Mouse (Mus musculus) embryonic facial prominence, embryonic 11.5 days (tissue): ENCODE measurements at regions not wholly inside any gene's neighbourhood (a gene's known extent, or its start where the extent isn't known, plus 50 kb on each side); places are given as distances from the start of the nearest gene placed in this dataset.

Source experiments
- ATAC-seq: fragments of 200-750 bp; cut with Nextera tagmentation; replicated peaks from 2 replicates; pipeline ENCODE4 v1.8.0; 2017; ENCODE audit warnings: low read depth; ENCODE audit not compliant: insufficient number of reproducible peaks, low FRiP score, low TSS enrichment
- DNase-seq: peaks from one replicate; pipeline ENCODE4 v3.0.0-alpha.2; 2015; ENCODE audit warnings: low spot score
- H3K27ac ChIP-seq: fragments of 300-500 bp; sonication (generic); replicated peaks from 2 replicates; pipeline ENCODE4 v1.5.1; 2014; ENCODE audit warnings: mild to moderate bottlenecking, low read depth, low read length, control low read depth
- H3K27me3 ChIP-seq: fragments of 300-500 bp; sonication (generic); 2 replicates; pipeline ENCODE4 v1.6.1; 2014; ENCODE audit warnings: mild to moderate bottlenecking, low read length, moderate library complexity, mixed read lengths; ENCODE audit not compliant: control insufficient read depth, insufficient read depth
- H3K36me3 ChIP-seq: fragments of 300-500 bp; sonication (generic); replicated peaks from 2 replicates; pipeline ENCODE4 v1.6.1; 2014; ENCODE audit warnings: low read depth, mild to moderate bottlenecking, low read length, moderate library complexity, mixed read lengths; ENCODE audit not compliant: control insufficient read depth, insufficient read depth
- H3K4me1 ChIP-seq: fragments of 300-500 bp; sonication (generic); 2 replicates; pipeline ENCODE4 v1.6.1; 2014; ENCODE audit warnings: low read length, mixed read lengths; ENCODE audit not compliant: control insufficient read depth, insufficient read depth
- H3K4me2 ChIP-seq: fragments of 300-500 bp; sonication (generic); 2 replicates; pipeline ENCODE4 v1.6.1; 2014; ENCODE audit warnings: low read depth, mild to moderate bottlenecking, control low read depth, low read length, moderate library complexity
- H3K4me3 ChIP-seq: fragments of 300-500 bp; sonication (generic); 2 replicates; pipeline ENCODE4 v1.5.1; 2014; ENCODE audit warnings: low read depth, low read length, control low read depth
- H3K9ac ChIP-seq: fragments of 300-500 bp; sonication (generic); replicated peaks from 2 replicates; pipeline ENCODE4 v1.6.1; 2014; ENCODE audit warnings: mild to moderate bottlenecking, control low read depth, low read length
- H3K9me3 ChIP-seq: fragments of 300-500 bp; sonication (generic); replicated peaks from 2 replicates; pipeline ENCODE4 v1.6.1; 2016; ENCODE audit warnings: mild to moderate bottlenecking, low read length, inconsistent platforms, mixed read lengths; ENCODE audit not compliant: control insufficient read depth
- WGBS: fragments of 180-500 bp; shearing (Covaris S2); extraction: QIAGEN DNeasy Blood & Tissue Kit; methylation state at CpG from one replicate; pipeline ENCODE4 v1.1.7; 2014; 5-methylcytosine and 5-hydroxymethylcytosine counted together

- no peaks in the 10 kb centered on the region for H3K9me3 ChIP-seq
- no peaks in the 10 kb centered on the region for H3K4me1 ChIP-seq
- no peak overlapping the region for H3K4me3 ChIP-seq
- no peak overlapping the region for H3K4me2 ChIP-seq
- no peaks in the 10 kb centered on the region for H3K27me3 ChIP-seq
- 88% methylated on average over 2 of the region's 2 CpGs for WGBS
- DNase-seq (no peak), ATAC-seq (no peak)
- H3K9ac ChIP-seq = no peak overlapping the region
- no peaks in the 10 kb centered on the region for H3K36me3 ChIP-seq
- H3K27ac ChIP-seq = no peak overlapping the region
Measured at GRCm38 (mm10) chr2:50841881-50842280, 307.0 kb downstream of the Rnd3 start.

DNA sequence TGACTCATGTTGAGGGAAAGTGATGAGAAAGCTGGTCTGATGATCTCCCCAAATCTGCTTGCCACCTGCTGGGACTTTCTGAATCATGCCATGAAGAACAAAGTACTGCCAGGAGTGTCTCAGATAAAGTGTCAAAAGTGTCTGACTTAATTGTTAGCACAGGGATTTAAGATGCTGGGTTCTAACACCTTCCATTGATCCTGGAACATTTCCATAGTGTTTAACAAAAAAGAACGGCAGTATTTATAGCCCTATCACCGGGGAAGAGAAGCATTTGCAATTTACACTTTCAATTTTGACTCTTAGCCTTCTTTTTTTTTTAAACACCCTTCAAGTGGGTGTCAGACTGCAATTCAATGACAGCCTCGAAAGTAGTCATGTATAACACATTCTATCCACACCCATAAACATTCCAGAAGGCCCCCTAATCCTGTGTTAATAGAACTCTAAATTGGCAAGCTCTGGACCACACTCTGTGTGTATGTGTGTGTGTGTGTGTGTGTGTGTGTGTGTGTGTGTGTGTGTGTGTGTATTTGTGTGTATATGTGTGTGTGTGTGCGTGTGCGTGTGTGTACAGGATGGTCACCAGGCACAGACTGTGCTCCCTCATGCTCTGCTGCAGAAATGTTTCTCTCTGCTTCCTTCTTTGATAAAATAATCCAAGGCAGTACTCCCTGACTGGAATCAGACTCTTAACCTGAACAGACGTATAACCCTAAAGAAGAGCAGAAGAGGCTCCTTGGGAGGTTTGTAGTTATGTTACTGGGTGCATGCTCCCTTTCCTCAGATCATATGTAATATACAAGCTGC, 313.2 kb downstream of the Rnd3 start:
- no peak overlapping the region for H3K9ac ChIP-seq
- WGBS = 83% methylated on average over 6 of the region's 6 CpGs
- no peaks in the 10 kb centered on the region for H3K4me1 ChIP-seq
- no peaks in the 10 kb centered on the region for H3K27me3 ChIP-seq
- ATAC-seq = no peak
- no peak overlapping the region for H3K27ac ChIP-seq
- no peak overlapping the region for H3K4me3 ChIP-seq
- no peak overlapping the region for H3K4me2 ChIP-seq
- DNase-seq = no peak
- no peaks in the 10 kb centered on the region for H3K36me3 ChIP-seq
- no peaks in the 10 kb centered on the region for H3K9me3 ChIP-seq

DNA sequence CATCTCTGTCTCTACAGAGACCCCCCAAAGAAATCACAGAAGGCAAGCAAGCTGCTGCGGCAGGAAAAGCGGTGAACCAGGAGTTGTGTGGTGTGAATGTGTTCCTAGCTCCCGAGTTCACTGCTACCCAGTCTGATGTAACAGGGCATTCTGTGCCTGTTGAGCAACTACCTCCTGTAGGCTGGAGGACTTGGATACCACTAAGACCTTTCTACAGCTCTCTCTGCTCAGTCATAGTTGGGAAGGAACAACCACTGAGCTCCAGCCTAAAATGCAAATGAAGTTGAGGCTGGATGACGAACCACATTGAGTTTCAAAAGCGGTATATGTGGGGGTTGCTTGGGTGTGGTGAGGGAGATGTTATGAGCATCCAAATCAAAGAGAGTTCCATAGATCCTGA, 315.1 kb downstream of the Rnd3 start:
- DNase-seq (no peak), ATAC-seq (no peak)
- 93% methylated on average over 5 of the region's 5 CpGs for WGBS
- Histone ChIP-seq H3K4me3 (no peak overlapping the region), H3K36me3 (no peaks in the 10 kb centered on the region), H3K4me1 (no peaks in the 10 kb centered on the region), H3K9me3 (no peaks in the 10 kb centered on the region), H3K4me2 (no peak overlapping the region), H3K27ac (no peak overlapping the region), H3K27me3 (no peaks in the 10 kb centered on the region), H3K9ac (no peak overlapping the region)

- Histone ChIP-seq H3K36me3 (no peaks in the 10 kb centered on the region), H3K27ac (no peak overlapping the region), H3K9me3 (no peaks in the 10 kb centered on the region), H3K4me2 (no peak overlapping the region), H3K27me3 (no peaks in the 10 kb centered on the region), H3K4me1 (no peaks in the 10 kb centered on the region), H3K4me3 (no peak overlapping the region), H3K9ac (no peak overlapping the region)
- DNase-seq = no peak
- ATAC-seq = no peak
- 74% methylated on average over 4 of the region's 4 CpGs for WGBS
Measured at GRCm38 (mm10) chr2:50832471-50832870, 316.4 kb downstream of the Rnd3 start.

- no peaks in the 10 kb centered on the region for H3K4me1 ChIP-seq
- H3K4me2 ChIP-seq = no peak overlapping the region
- WGBS = 76% methylated on average over 5 of the region's 5 CpGs
- H3K27ac ChIP-seq = no peak overlapping the region
- no peaks in the 10 kb centered on the region for H3K27me3 ChIP-seq
- no peak overlapping the region for H3K9ac ChIP-seq
- no peaks in the 10 kb centered on the region for H3K9me3 ChIP-seq
- H3K36me3 ChIP-seq = no peaks in the 10 kb centered on the region
- no peak for ATAC-seq
- DNase-seq = no peak
- H3K4me3 ChIP-seq = no peak overlapping the region
Measured at GRCm38 (mm10) chr2:50830056-50830720, 318.7 kb downstream of the Rnd3 start.

GRCm38 (mm10) chr2:50827097-50827496, 321.8 kb downstream of the Rnd3 start:
- Histone ChIP-seq H3K4me1 (no peaks in the 10 kb centered on the region), H3K4me2 (no peak overlapping the region), H3K36me3 (no peaks in the 10 kb centered on the region), H3K9ac (no peak overlapping the region), H3K9me3 (no peaks in the 10 kb centered on the region), H3K27me3 (no peaks in the 10 kb centered on the region), H3K27ac (no peak overlapping the region), H3K4me3 (no peak overlapping the region)
- 0 out of 2 replicates have a peak, but pooled peaks have one; percentile 44 for ATAC-seq
- DNase-seq = peak; percentile 71
- WGBS = 53% methylated on average over 5 of the region's 5 CpGs

DNA sequence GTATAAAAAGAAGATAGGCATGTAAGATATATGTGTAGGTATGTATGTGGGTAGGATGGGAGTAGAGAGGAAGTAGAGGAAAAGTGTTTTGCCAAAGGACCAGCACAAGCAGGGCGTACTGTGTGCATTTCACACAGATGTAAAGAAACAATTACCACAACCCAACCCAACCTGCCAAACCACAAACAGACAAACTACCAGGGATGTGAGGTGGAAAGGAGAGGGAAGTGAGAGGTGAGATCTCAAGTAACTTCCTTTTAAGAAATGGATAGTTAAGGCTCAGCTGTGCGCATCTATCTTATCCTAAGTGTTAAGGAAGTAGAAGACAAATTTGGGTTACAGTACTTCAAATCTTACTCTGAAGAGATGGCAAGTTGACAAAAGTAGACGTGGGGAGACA, 322.4 kb downstream of the Rnd3 start:
- Histone ChIP-seq H3K27me3 (no peaks in the 10 kb centered on the region), H3K4me2 (no peak overlapping the region), H3K9me3 (no peaks in the 10 kb centered on the region), H3K27ac (no peak overlapping the region), H3K4me1 (no peaks in the 10 kb centered on the region), H3K9ac (no peak overlapping the region), H3K4me3 (no peak overlapping the region), H3K36me3 (no peaks in the 10 kb centered on the region)
- ATAC-seq (no peak), DNase-seq (no peak)
- 84% methylated on average over 3 of the region's 3 CpGs for WGBS

DNA sequence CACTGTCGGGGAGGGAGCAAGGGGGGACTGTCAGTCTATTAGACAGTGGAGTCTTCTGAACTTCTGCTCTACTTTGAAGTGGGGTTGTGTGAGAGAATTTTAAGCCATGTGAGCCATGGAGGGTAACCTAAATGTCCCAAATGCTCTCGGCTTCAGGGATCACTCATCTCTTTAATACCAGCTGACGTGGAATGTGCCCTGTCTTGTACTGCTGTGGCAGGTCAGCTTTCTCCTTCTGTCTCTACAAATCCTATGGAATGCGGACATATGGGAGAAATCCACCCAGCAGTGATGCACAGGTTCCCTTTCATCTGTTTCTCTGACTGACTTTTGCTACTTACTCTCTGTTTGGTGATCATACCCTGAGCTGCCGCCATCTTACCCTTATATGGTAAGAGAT, 323.3 kb downstream of the Rnd3 start:
- ATAC-seq (no peak), DNase-seq (peak; percentile 55)
- Histone ChIP-seq H3K4me3 (no peak overlapping the region), H3K4me1 (no peaks in the 10 kb centered on the region), H3K9ac (no peak overlapping the region), H3K9me3 (no peaks in the 10 kb centered on the region), H3K4me2 (no peak overlapping the region), H3K36me3 (no peaks in the 10 kb centered on the region), H3K27ac (no peak overlapping the region), H3K27me3 (no peaks in the 10 kb centered on the region)
- 63% methylated on average over 5 of the region's 5 CpGs for WGBS
